ENCODE assay signal across 23 mouse cellular contexts in genomic region chr5:144397566-144397965, GRCm38 (mm10). TPM values are rescaled to one million over a fixed set of nuclear protein-coding genes. Genes with fewer than 3 reads are reported as not detected.
A peak's percentile ranks its signal among the peaks of the same experiment; 100 is the strongest.
DNase-seq lines count a peak whose midpoint lies in the region; ATAC-seq and TF ChIP-seq lines count a peak whose summit lies in the region.
"Had no signal": no experiment of that assay in that cellular context is flagged by ENCODE, and none has a peak within 500 bp of the region (broad histone marks: within the 10 kb centered on the region; RNA-seq: fewer than 3 reads in every experiment).

No protein-coding gene starts in this region.

- TF ChIP-seq POLR2A in thymus, adult 2 months (IDR thresholded peaks at IDR 0.05; ENCODE audit: control insufficient read depth, extremely low read depth, insufficient read depth, low read length, poor library complexity) = no peak

- no peak for TF ChIP-seq CTCF in kidney, postnatal 0 days (IDR thresholded peaks at IDR 0.05; ENCODE audit: low read depth)
- TF ChIP-seq CTCF in thymus, adult 2 months (IDR thresholded peaks at IDR 0.05; ENCODE audit: borderline replicate concordance, control insufficient read depth, extremely low read depth, insufficient read depth, low read length, poor library complexity) = no peak

- no peak overlapping the region for H3K4me3 ChIP-seq in kidney, postnatal 0 days (replicated peaks; ENCODE audit: low read depth, low read length)
- no peak overlapping the region for H3K4me3 ChIP-seq in thymus, adult 2 months (ENCODE audit: control insufficient read depth, insufficient read depth, low read length)
- H3K4me3 ChIP-seq: forebrain, embryonic 15.5 days; gastrocnemius, adult 2 months; heart, embryonic 13.5 days; hindbrain, embryonic 15.5 days had no signal

- H3K9me3 ChIP-seq in kidney, postnatal 0 days (replicated peaks; ENCODE audit: low read length) = no peaks in the 10 kb centered on the region
- H3K9me3 ChIP-seq: forebrain, embryonic 15.5 days; heart, embryonic 13.5 days; hindbrain, embryonic 15.5 days had no signal

- no peaks in the 10 kb centered on the region for H3K36me3 ChIP-seq in kidney, postnatal 0 days (ENCODE audit: insufficient read depth, low read length)
- no peaks in the 10 kb centered on the region for H3K36me3 ChIP-seq in thymus, adult 2 months (ENCODE audit: control insufficient read depth, insufficient read depth, low read length)
- H3K36me3 ChIP-seq: forebrain, embryonic 15.5 days; G1E; heart, embryonic 13.5 days; hindbrain, embryonic 15.5 days had no signal

- no peak overlapping the region for H3K27ac ChIP-seq in kidney, postnatal 0 days
- H3K27ac ChIP-seq in thymus, adult 2 months (ENCODE audit: control insufficient read depth, insufficient read depth, low read length) = no peak overlapping the region
- H3K27ac ChIP-seq: forebrain, embryonic 15.5 days; gastrocnemius, adult 2 months; heart, embryonic 13.5 days; hindbrain, embryonic 15.5 days had no signal

- ATAC-seq in kidney, postnatal 0 days (replicated peaks; ENCODE audit: low FRiP score, low read depth) = no peak
- ATAC-seq in activated CD4-positive, CD25-positive, alpha-beta regulatory T cell, adult 4 months = no peak
- ATAC-seq: CD4-positive, CD25-positive, alpha-beta regulatory T cell, adult 4 months; forebrain, embryonic 15.5 days; intestine, postnatal 0 days; Patski had no signal

- H3K27me3 ChIP-seq in kidney, postnatal 0 days (ENCODE audit: insufficient read depth, low read length) = no peaks in the 10 kb centered on the region
- no peaks in the 10 kb centered on the region for H3K27me3 ChIP-seq in thymus, adult 2 months (ENCODE audit: control insufficient read depth, insufficient read depth, low read length)
- H3K27me3 ChIP-seq: forebrain, embryonic 15.5 days; heart, embryonic 13.5 days; hindbrain, embryonic 15.5 days; Patski had no signal

- DNase-seq in kidney, postnatal 0 days (ENCODE audit: low spot score) = peak; percentile 8
- DNase-seq in kidney, adult 11 months = no peak
- DNase-seq in 3T3-L1 (ENCODE audit: low read depth, low spot score) (peak; percentile 14), MN1 (ENCODE audit: low spot score) (peak; percentile 35)
- peak; percentile 12 for DNase-seq in adrenal gland, postnatal 25 days
- no peak for DNase-seq in gastrocnemius, postnatal 4 days (ENCODE audit: low spot score in 2 of 2)
- DNase-seq in thymus, adult 2 months = no peak
- DNase-seq: B cell, adult 2 months; cerebellum, adult 18-20 months; cerebellum, adult 9-11 months; cerebellum, postnatal 36 days; gastrocnemius, adult 2 months; gastrocnemius, postnatal 25 days; heart, adult 11 months; heart, postnatal 36 days had no signal

- WGBS in kidney, postnatal 0 days = 6% methylated on average over 6 of the region's 9 CpGs
- WGBS in thymus, adult 2 months = 19% methylated on average over 7 of the region's 9 CpGs

- no peak overlapping the region for H3K4me2 ChIP-seq in kidney, postnatal 0 days (ENCODE audit: low read length)
- H3K4me2 ChIP-seq: forebrain, embryonic 15.5 days; heart, embryonic 13.5 days; hindbrain, embryonic 15.5 days had no signal

- H3K4me1 ChIP-seq in kidney, postnatal 0 days (replicated peaks; ENCODE audit: insufficient read depth, low read length) = no peaks in the 10 kb centered on the region
- no peaks in the 10 kb centered on the region for H3K4me1 ChIP-seq in thymus, adult 2 months (replicated peaks; ENCODE audit: control insufficient read depth, insufficient read depth, low read length)
- H3K4me1 ChIP-seq: forebrain, embryonic 15.5 days; heart, embryonic 13.5 days; hindbrain, embryonic 15.5 days had no signal

- no peak overlapping the region for H3K9ac ChIP-seq in kidney, postnatal 0 days (ENCODE audit: low read depth, low read length)
- H3K9ac ChIP-seq: forebrain, embryonic 15.5 days; heart, embryonic 13.5 days; hindbrain, embryonic 15.5 days had no signal

RNA-seq across cellular contexts. Expression of gene Baiap2l1, which starts 39.7 kb away (rescaled TPM):
- polyA plus RNA-seq in kidney, postnatal 0 days (2015; fragmentation: Nextera tagmentation; extraction: Ambion mirVana) = 14.0 and 14.9 TPM in 2 replicates
- 8.0 and 9.6 TPM in 2 replicates for total RNA-seq in adrenal gland, postnatal 25 days (2021)
- 1 to 10 TPM; 5.7 to 7.1 TPM for total RNA-seq in gastrocnemius, postnatal 4 days (2021)
- under 1 TPM; 0.70 to 0.87 TPM for polyA plus RNA-seq in activated CD4-positive, CD25-positive, alpha-beta regulatory T cell, adult 4 months (2017; shearing (Covaris generic))
- polyA plus RNA-seq in thymus, adult 2 months (2012; rRNA removed) = 1.8 and 2.2 TPM in 2 replicates
- polyA plus RNA-seq: G1E had no signal

Comparison
In these comparisons a context has a peak if more than half of its experiments do, and no peak if none do; other contexts are left out.
1. DNase-seq: peak in kidney, postnatal 0 days (single experiment), 3T3-L1 (single experiment), MN1 (single experiment) and adrenal gland, postnatal 25 days (single experiment); none in kidney, adult 11 months (single experiment), gastrocnemius, postnatal 4 days (0 of 2) and thymus, adult 2 months (single experiment).